Comparison of ENCODE assay signal across 24 mouse cellular contexts in genomic region chr6:145131991-145132390, GRCm38 (mm10).
"Had no signal": no experiment of that assay in that cellular context is flagged by ENCODE, and none has a peak within 500 bp of the region (broad histone marks: within the 10 kb centered on the region; RNA-seq: fewer than 3 reads in every experiment).

No protein-coding gene starts in this region.

- H3K27me3 ChIP-seq: heart, embryonic 12.5 days; hindbrain, embryonic 12.5 days; limb, embryonic 12.5 days had no signal

- H3K4me3 ChIP-seq: gastrocnemius, adult 2 months; heart, embryonic 10.5 days; heart, embryonic 12.5 days; hindbrain, embryonic 10.5 days; hindbrain, embryonic 12.5 days; layer of hippocampus, adult 2 months; left cerebral cortex, adult 2 months; limb, embryonic 10.5 days; limb, embryonic 12.5 days had no signal

- DNase-seq: gastrocnemius, adult 2 months; gastrocnemius, postnatal 10 days; gastrocnemius, postnatal 25 days; heart, postnatal 10 days; heart, postnatal 4 days; kidney, adult 18-20 months; kidney, adult 8-10 months; kidney, postnatal 25 days; kidney, postnatal 4 days; liver had no signal

- ATAC-seq: hindbrain, embryonic 16.5 days; inflammation-experienced regulatory T-cells, adult 6 months; intestine, embryonic 16.5 days had no signal

- H3K9me3 ChIP-seq: heart, embryonic 10.5 days; hindbrain, embryonic 12.5 days; limb, embryonic 10.5 days; limb, embryonic 12.5 days had no signal

- H3K27ac ChIP-seq: gastrocnemius, adult 2 months; heart, embryonic 10.5 days; hindbrain, embryonic 10.5 days; hindbrain, embryonic 12.5 days; hindbrain, embryonic 14.5 days; kidney, postnatal 0 days; layer of hippocampus, adult 2 months; left cerebral cortex, adult 2 months; limb, embryonic 10.5 days; limb, embryonic 12.5 days had no signal

- H3K4me2 ChIP-seq: heart, embryonic 12.5 days; hindbrain, embryonic 12.5 days; hindbrain, embryonic 14.5 days; limb, embryonic 12.5 days; liver, embryonic 11.5 days had no signal

- H3K36me3 ChIP-seq: heart, embryonic 10.5 days; heart, embryonic 12.5 days; hindbrain, embryonic 10.5 days; hindbrain, embryonic 12.5 days; limb, embryonic 10.5 days; limb, embryonic 12.5 days had no signal

- H3K4me1 ChIP-seq: heart, embryonic 10.5 days; heart, embryonic 12.5 days; hindbrain, embryonic 12.5 days had no signal

- H3K9ac ChIP-seq: heart, embryonic 12.5 days; hindbrain, embryonic 12.5 days; hindbrain, embryonic 14.5 days; limb, embryonic 12.5 days had no signal
